Mouse (Mus musculus): ENCODE data around the gene Olfr1375. TPM values are rescaled to one million over a fixed set of nuclear protein-coding genes. Genes with fewer than 3 reads are reported as not detected.

Olfr1375 gene
- polyA plus RNA-seq (2021; fragmentation: Nextera tagmentation) = not detected in 2 replicates
- long read RNA-seq, experiment 1 = 0 reads
- long read RNA-seq, experiment 2 = 0 reads

GRCm38 (mm10) chr11:51047809-51048208 is at the start of gene Olfr1375:
Gene Olfr1375 (plus strand): TSS chr11:51048109.

GRCm38 (mm10) chr11:51003296-51003695 is 44.6 kb upstream of the Olfr1375 start, which contains the start of gene Olfr51:
Gene Olfr51 (plus strand): TSS chr11:51003596.

GRCm38 (mm10) chr11:51013936-51014335 is 34.0 kb upstream of the Olfr1375 start, which contains the start of gene Olfr54:
Gene Olfr54 (plus strand): TSS chr11:51014236.

GRCm38 (mm10) chr11:51059151-51059571 is 11.3 kb downstream of the Olfr1375 start, which contains the start of gene Zfp354a:
Gene Zfp354a (plus strand): TSS chr11:51059257.

Other genes with a start within 250 kb of the Olfr1375 start
- gene Zfp354c, start 220.4 kb upstream of the Olfr1375 start, polyA plus RNA-seq (2021; fragmentation: Nextera tagmentation) = 8.1 and 9.9 TPM in 2 replicates
- gene Zfp879, start 206.6 kb upstream of the Olfr1375 start, polyA plus RNA-seq (2021; fragmentation: Nextera tagmentation) = 0.97 and 1.4 TPM in 2 replicates
- not detected in 2 replicates for gene Grm6, start 197.4 kb upstream of the Olfr1375 start, polyA plus RNA-seq (2021; fragmentation: Nextera tagmentation)
- 2.8 and 3.2 TPM in 2 replicates for gene Zfp454, start 160.5 kb upstream of the Olfr1375 start, polyA plus RNA-seq (2021; fragmentation: Nextera tagmentation)
- 14.9 and 18.5 TPM in 2 replicates for gene Zfp2, start 131.9 kb upstream of the Olfr1375 start, polyA plus RNA-seq (2021; fragmentation: Nextera tagmentation)
- 2.9 and 3.2 TPM in 2 replicates for gene Zfp354b, start 116.5 kb upstream of the Olfr1375 start, polyA plus RNA-seq (2021; fragmentation: Nextera tagmentation)
- gene 4933414I15Rik, start 104.3 kb upstream of the Olfr1375 start, polyA plus RNA-seq (2021; fragmentation: Nextera tagmentation) = not detected in 2 replicates
- not detected in 2 replicates for gene Prop1, start 94.3 kb upstream of the Olfr1375 start, polyA plus RNA-seq (2021; fragmentation: Nextera tagmentation)
- gene Olfr1378, start 81.6 kb upstream of the Olfr1375 start, polyA plus RNA-seq (2021; fragmentation: Nextera tagmentation) = not detected in 2 replicates
- not detected in 2 replicates for gene Olfr1377, start 66.1 kb upstream of the Olfr1375 start, polyA plus RNA-seq (2021; fragmentation: Nextera tagmentation)
- gene Olfr51, start 44.5 kb upstream of the Olfr1375 start, polyA plus RNA-seq (2021; fragmentation: Nextera tagmentation) = not detected in 2 replicates
- not detected in 2 replicates for gene Olfr54, start 33.9 kb upstream of the Olfr1375 start, polyA plus RNA-seq (2021; fragmentation: Nextera tagmentation)
- gene Zfp354a, start 11.1 kb downstream of the Olfr1375 start, polyA plus RNA-seq (2021; fragmentation: Nextera tagmentation) = 5.0 and 5.1 TPM in 2 replicates
- gene Gm12569, start 172.4 kb downstream of the Olfr1375 start, polyA plus RNA-seq (2021; fragmentation: Nextera tagmentation) = not detected in 2 replicates
- 25.1 and 29.1 TPM in 2 replicates for gene Clk4, start 213.6 kb downstream of the Olfr1375 start, polyA plus RNA-seq (2021; fragmentation: Nextera tagmentation)
- gene BC049762, start 214.9 kb downstream of the Olfr1375 start, polyA plus RNA-seq (2021; fragmentation: Nextera tagmentation) = 0.38 and 0.54 TPM in 2 replicates
- 0.78 and 0.89 TPM in 2 replicates for gene Col23a1, start 241.8 kb downstream of the Olfr1375 start, polyA plus RNA-seq (2021; fragmentation: Nextera tagmentation)